Mouse (Mus musculus): Measurements from ENCODE around the gene Aldh16a1. TPM values are rescaled to one million over a fixed set of nuclear protein-coding genes. Genes with fewer than 3 reads are reported as not detected.
"Not testable (repeated sequence)": the region's sequence is repeated elsewhere in the genome, so short reads cannot be mapped to it uniquely, and the experiment has no call there.

Gene Aldh16a1
- total RNA-seq, 2 experiments from 2014 or later = 10.5 to 18.0 TPM

GRCm38 (mm10) chr7:45155590-45155989 is 1.2 kb upstream of the Aldh16a1 start:
- no peak for DNase-seq

GRCm38 (mm10) chr7:45154993-45155514 is 670 bp upstream of the Aldh16a1 start:
- DNase-seq = no peak

- DNase-seq = no peak
Observed at GRCm38 (mm10) chr7:45153586-45153985, 798 bp downstream of the Aldh16a1 start.

GRCm38 (mm10) chr7:45153052-45153451 is 1.3 kb downstream of the Aldh16a1 start:
- DNase-seq = not testable (repeated sequence)

GRCm38 (mm10) chr7:45151303-45151702 is 3.1 kb downstream of the Aldh16a1 start:
- DNase-seq = no peak

GRCm38 (mm10) chr7:45150321-45150720 is 4.1 kb downstream of the Aldh16a1 start:
- no peak for DNase-seq

- no peak for DNase-seq
Observed at GRCm38 (mm10) chr7:45149545-45149944, 4.8 kb downstream of the Aldh16a1 start.

- DNase-seq = no peak
Observed at GRCm38 (mm10) chr7:45148534-45149098, 5.8 kb downstream of the Aldh16a1 start.

- DNase-seq = no peak
Observed at GRCm38 (mm10) chr7:45147899-45148298, 6.5 kb downstream of the Aldh16a1 start.

- DNase-seq = no peak
Observed at GRCm38 (mm10) chr7:45147267-45147666, 7.1 kb downstream of the Aldh16a1 start.

GRCm38 (mm10) chr7:45145460-45145859 is 8.9 kb downstream of the Aldh16a1 start:
- DNase-seq = no peak

- no peak for DNase-seq
Observed at GRCm38 (mm10) chr7:45144368-45145174, 9.8 kb downstream of the Aldh16a1 start.

GRCm38 (mm10) chr7:45141914-45142313 is 12.5 kb downstream of the Aldh16a1 start:
- no peak for DNase-seq

GRCm38 (mm10) chr7:45141319-45141718 is 13.1 kb downstream of the Aldh16a1 start:
- DNase-seq = no peak

- no peak for DNase-seq
Observed at GRCm38 (mm10) chr7:45139904-45140723, 14.3 kb downstream of the Aldh16a1 start.

GRCm38 (mm10) chr7:45138403-45138802 is 16.0 kb downstream of the Aldh16a1 start:
- DNase-seq = no peak

GRCm38 (mm10) chr7:45137171-45138006 is 17.0 kb downstream of the Aldh16a1 start:
- no peak for DNase-seq

GRCm38 (mm10) chr7:45135993-45136567 is 18.3 kb downstream of the Aldh16a1 start, which contains the start of the genes Gm45713 and Flt3l:
Gm45713 (minus strand) TSS chr7:45136231.
Flt3l (minus strand) TSS chr7:45136432.
- peak; percentile 86 to 87 for DNase-seq

GRCm38 (mm10) chr7:45135370-45135769 is 19.0 kb downstream of the Aldh16a1 start:
- no peak for DNase-seq

- no peak for DNase-seq
Observed at GRCm38 (mm10) chr7:45134544-45135026, 19.8 kb downstream of the Aldh16a1 start.

Measured in layer of hippocampus, postnatal 36 days (tissue).